Mouse (Mus musculus) brain, adult 2 months (tissue): ENCODE measurements around the gene Hipk1.

Source experiments
- DNase-seq: peaks from one replicate; pipeline ENCODE4 v3.0.0; 2011; ENCODE audit warnings: low read depth, low spot score

Gene Hipk1

GRCm38 (mm10) chr3:103751558-103751957 is 39.8 kb downstream of the Hipk1 start:
- peak; percentile 43 for DNase-seq

GRCm38 (mm10) chr3:103746711-103747110 is 44.7 kb downstream of the Hipk1 start:
- no peak for DNase-seq

- DNase-seq = no peak
Measured at GRCm38 (mm10) chr3:103745001-103745770, 46.2 kb downstream of the Hipk1 start.

GRCm38 (mm10) chr3:103743208-103743607 is 48.2 kb downstream of the Hipk1 start:
- DNase-seq = no peak

GRCm38 (mm10) chr3:103740342-103740741 is 51.0 kb downstream of the Hipk1 start:
- DNase-seq = no peak

- DNase-seq = no peak
Measured at GRCm38 (mm10) chr3:103739329-103739728, 52.0 kb downstream of the Hipk1 start, which contains the start of gene Gm10964. Gene Gm10964, plus strand, starts transcription at chr3:103739366.

- peak; percentile 93 for DNase-seq
Measured at GRCm38 (mm10) chr3:103737778-103738571, 53.4 kb downstream of the Hipk1 start, which contains the start of gene Olfml3. Gene Olfml3, minus strand, starts transcription at chr3:103738001.

- DNase-seq = no peak
Measured at GRCm38 (mm10) chr3:103737061-103737754, 54.2 kb downstream of the Hipk1 start.

- DNase-seq = no peak
Measured at GRCm38 (mm10) chr3:103735776-103736600, 55.4 kb downstream of the Hipk1 start.

- DNase-seq = peak; percentile 53
Measured at GRCm38 (mm10) chr3:103734696-103735519, 56.5 kb downstream of the Hipk1 start.

GRCm38 (mm10) chr3:103733799-103734695 is 57.3 kb downstream of the Hipk1 start:
- DNase-seq = peak; percentile 91

GRCm38 (mm10) chr3:103733176-103733575 is 58.2 kb downstream of the Hipk1 start:
- no peak for DNase-seq

GRCm38 (mm10) chr3:103732116-103732515 is 59.2 kb downstream of the Hipk1 start:
- no peak for DNase-seq

- no peak for DNase-seq
Measured at GRCm38 (mm10) chr3:103729850-103730249, 61.5 kb downstream of the Hipk1 start.

GRCm38 (mm10) chr3:103727813-103728326 is 63.5 kb downstream of the Hipk1 start:
- DNase-seq = peak; percentile 25

GRCm38 (mm10) chr3:103726642-103727041 is 64.7 kb downstream of the Hipk1 start:
- DNase-seq = no peak

GRCm38 (mm10) chr3:103724137-103724536 is 67.2 kb downstream of the Hipk1 start:
- no peak for DNase-seq

GRCm38 (mm10) chr3:103718728-103719127 is 72.6 kb downstream of the Hipk1 start:
- DNase-seq = no peak
